ENCODE assay signal across 7 mouse cellular contexts in the genomic region with DNA sequence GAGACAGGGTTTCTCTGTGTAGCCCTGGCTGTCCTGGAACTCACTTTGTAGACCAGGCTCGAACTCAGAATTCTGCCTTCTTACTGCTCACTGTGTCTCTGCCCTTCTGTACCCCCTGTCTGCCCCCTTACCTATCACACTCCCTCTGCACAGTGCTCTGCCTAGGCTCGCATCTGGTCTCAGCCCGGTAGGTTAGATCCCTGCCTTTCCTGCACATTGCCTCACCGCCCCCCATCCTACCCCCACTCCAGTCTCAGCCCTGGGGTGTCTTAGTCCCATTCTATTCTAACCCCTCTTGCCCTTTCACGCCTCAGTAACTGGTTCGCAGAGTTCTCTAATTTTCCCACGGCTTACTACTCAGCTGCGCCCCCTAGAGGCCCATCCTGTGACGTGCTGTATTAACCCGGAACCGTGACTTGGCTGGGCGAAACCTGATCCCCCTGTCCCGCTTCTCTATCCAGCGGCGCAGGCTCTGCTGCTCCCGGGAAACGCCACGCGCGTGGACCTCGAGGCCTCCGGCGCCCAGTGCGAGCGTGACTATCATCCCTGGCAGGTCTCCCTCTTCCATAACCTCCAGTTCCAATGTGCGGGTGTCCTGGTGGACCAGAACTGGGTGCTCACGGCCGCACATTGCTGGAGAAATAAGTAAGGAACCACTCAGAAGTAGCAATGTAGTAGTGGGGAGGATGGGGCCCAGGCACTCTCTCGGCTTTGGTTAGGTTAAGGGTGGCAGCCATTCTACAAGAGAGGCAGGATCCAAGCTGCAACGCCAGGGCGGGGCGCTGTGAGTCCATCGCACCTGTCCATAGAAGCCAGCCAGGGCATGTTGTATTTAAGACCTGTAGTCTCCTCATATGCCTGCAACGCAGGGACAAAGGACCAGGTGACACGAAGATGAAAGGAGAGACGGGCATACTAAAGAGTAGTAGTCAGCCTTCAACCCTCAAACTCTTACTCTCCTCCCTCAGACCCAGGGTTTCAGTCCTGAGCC. TPM values are rescaled to one million over a fixed set of nuclear protein-coding genes. Genes with fewer than 3 reads are reported as not detected.
DNase-seq lines count a peak whose midpoint lies in the region; ATAC-seq lines count a peak whose summit lies in the region.

No protein-coding gene starts in this region.

- H3K36me3 ChIP-seq in intestine, embryonic 16.5 days (ENCODE audit: control insufficient read depth, insufficient read depth, low read length), result no peaks in the 10 kb centered on the region
- no peaks in the 10 kb centered on the region for H3K36me3 ChIP-seq in limb, embryonic 13.5 days
- no peaks in the 10 kb centered on the region for H3K36me3 ChIP-seq in midbrain, embryonic 15.5 days (replicated peaks)

- H3K27ac ChIP-seq in intestine, embryonic 16.5 days (ENCODE audit: low read length), result no peak overlapping the region
- H3K27ac ChIP-seq in limb, embryonic 13.5 days, result no peak overlapping the region
- H3K27ac ChIP-seq in midbrain, embryonic 15.5 days, result no peak overlapping the region

- H3K9ac ChIP-seq in intestine, embryonic 16.5 days (ENCODE audit: low read depth, low read length), result peak overlapping the region; percentile 62
- H3K9ac ChIP-seq in limb, embryonic 13.5 days, result no peak overlapping the region
- peak overlapping the region; percentile 48 for H3K9ac ChIP-seq in midbrain, embryonic 15.5 days

- peak overlapping the region; percentile 41 for H3K4me3 ChIP-seq in intestine, embryonic 16.5 days (ENCODE audit: low read length)
- H3K4me3 ChIP-seq in limb, embryonic 13.5 days, result peak overlapping the region; percentile 33
- H3K4me3 ChIP-seq in midbrain, embryonic 15.5 days, result peak overlapping the region; percentile 35

- H3K4me1 ChIP-seq in intestine, embryonic 16.5 days (ENCODE audit: control insufficient read depth, insufficient read depth, low read length), result peaks cover 9% of the 10 kb centered on the region; the same call in 1 of the 2 replicates
- peaks cover 9% of the 10 kb centered on the region for H3K4me1 ChIP-seq in limb, embryonic 13.5 days
- H3K4me1 ChIP-seq in midbrain, embryonic 15.5 days, result peaks cover 7% of the 10 kb centered on the region

- peak; percentile 67 to 71 for DNase-seq in adrenal gland, adult 18-20 months (ENCODE audit: low spot score in 2 of 2)
- peak; percentile 87 for DNase-seq in embryo, embryonic 10 days (ENCODE audit: low spot score)
- DNase-seq in spleen, postnatal 10 days (ENCODE audit: low spot score in 2 of 2), result peak; percentile 53 to 80

- peaks cover 5% of the 10 kb centered on the region; the same call in 1 of the 2 replicates for H3K27me3 ChIP-seq in intestine, embryonic 16.5 days (replicated peaks; ENCODE audit: control insufficient read depth, insufficient read depth, low read length)
- H3K27me3 ChIP-seq in limb, embryonic 13.5 days, result peaks cover 21% of the 10 kb centered on the region
- peaks cover 6% of the 10 kb centered on the region; the same call in 1 of the 2 replicates for H3K27me3 ChIP-seq in midbrain, embryonic 15.5 days (replicated peaks)

- H3K9me3 ChIP-seq in intestine, embryonic 16.5 days (ENCODE audit: control insufficient read depth, low read length), result no peaks in the 10 kb centered on the region
- no peaks in the 10 kb centered on the region for H3K9me3 ChIP-seq in limb, embryonic 13.5 days
- no peaks in the 10 kb centered on the region for H3K9me3 ChIP-seq in midbrain, embryonic 15.5 days

- peak overlapping the region; percentile 87 for H3K4me2 ChIP-seq in intestine, embryonic 16.5 days (ENCODE audit: low read depth, low read length)
- H3K4me2 ChIP-seq in limb, embryonic 13.5 days (replicated peaks), result peak overlapping the region; percentile 66
- H3K4me2 ChIP-seq in midbrain, embryonic 15.5 days, result peak overlapping the region; percentile 72

- 8% methylated on average over 36 of the region's 36 CpGs for WGBS in intestine, embryonic 16.5 days
- WGBS in limb, embryonic 13.5 days, result 7% methylated on average over 36 of the region's 36 CpGs
- 8% methylated on average over 36 of the region's 36 CpGs for WGBS in midbrain, embryonic 15.5 days

- ATAC-seq in granulocyte monocyte progenitor cell, adult 5-6 weeks (replicated peaks; ENCODE audit: poor library complexity, severe bottlenecking), result peak; percentile 90
- ATAC-seq in intestine, embryonic 16.5 days, result peak; percentile 85
- peak; percentile 86 for ATAC-seq in limb, embryonic 13.5 days (ENCODE audit: low FRiP score, low read depth)
- ATAC-seq in midbrain, embryonic 15.5 days (replicated peaks), result peak; percentile 76

RNA-seq across cellular contexts. Expression of gene Klk10, which starts 1.7 kb away (rescaled TPM):
- under 1 TPM; 0.36 to 0.86 TPM for total RNA-seq in adrenal gland, adult 18-20 months (2021)
- not detected in 2 replicates for total RNA-seq in granulocyte monocyte progenitor cell, adult 5-6 weeks (2014; fragmentation: Nextera tagmentation)
- total RNA-seq in granulocyte monocyte progenitor cell, adult 5-6 weeks (2017), result not detected in 2 replicates
- 2.5 and 6.3 TPM in 2 replicates for polyA plus RNA-seq in intestine, embryonic 16.5 days (2015; fragmentation: Nextera tagmentation; extraction: Ambion mirVana)
- polyA plus RNA-seq in limb, embryonic 13.5 days (2015; fragmentation: Nextera tagmentation; extraction: Ambion mirVana), result 2.0 and 2.1 TPM in 2 replicates
- 0.12 and 0.17 TPM in 2 replicates for polyA plus RNA-seq in midbrain, embryonic 15.5 days (2015; fragmentation: Nextera tagmentation; extraction: Ambion mirVana)

RNA-seq across cellular contexts. Expression of gene Klk11, which starts 8.2 kb away (rescaled TPM):
- total RNA-seq in adrenal gland, adult 18-20 months (2021), result not detected
- total RNA-seq in granulocyte monocyte progenitor cell, adult 5-6 weeks (2014; fragmentation: Nextera tagmentation), result not detected in 2 replicates
- not detected in 2 replicates for total RNA-seq in granulocyte monocyte progenitor cell, adult 5-6 weeks (2017)
- 0.75 and 1.7 TPM in 2 replicates for polyA plus RNA-seq in intestine, embryonic 16.5 days (2015; fragmentation: Nextera tagmentation; extraction: Ambion mirVana)
- 0.27 and 0.70 TPM in 2 replicates for polyA plus RNA-seq in limb, embryonic 13.5 days (2015; fragmentation: Nextera tagmentation; extraction: Ambion mirVana)
- 0.17 TPM in 1 of 2 replicates, not detected in the other for polyA plus RNA-seq in midbrain, embryonic 15.5 days (2015; fragmentation: Nextera tagmentation; extraction: Ambion mirVana)

RNA-seq across cellular contexts. Expression of gene Klk9, which starts 9.1 kb away (rescaled TPM):
- total RNA-seq in adrenal gland, adult 18-20 months (2021), result not detected
- not detected in 2 replicates for total RNA-seq in granulocyte monocyte progenitor cell, adult 5-6 weeks (2014; fragmentation: Nextera tagmentation)
- total RNA-seq in granulocyte monocyte progenitor cell, adult 5-6 weeks (2017), result not detected in 2 replicates
- polyA plus RNA-seq in intestine, embryonic 16.5 days (2015; fragmentation: Nextera tagmentation; extraction: Ambion mirVana), result 0.15 TPM in 1 of 2 replicates, not detected in the other
- polyA plus RNA-seq in limb, embryonic 13.5 days (2015; fragmentation: Nextera tagmentation; extraction: Ambion mirVana), result 0.38 and 0.55 TPM in 2 replicates
- polyA plus RNA-seq in midbrain, embryonic 15.5 days (2015; fragmentation: Nextera tagmentation; extraction: Ambion mirVana), result 0.12 and 0.27 TPM in 2 replicates

RNA-seq across cellular contexts. Expression of gene Klk12, which starts 13.9 kb away (rescaled TPM):
- not detected for total RNA-seq in adrenal gland, adult 18-20 months (2021)
- total RNA-seq in granulocyte monocyte progenitor cell, adult 5-6 weeks (2014; fragmentation: Nextera tagmentation), result not detected in 2 replicates
- not detected in 2 replicates for total RNA-seq in granulocyte monocyte progenitor cell, adult 5-6 weeks (2017)
- not detected in 2 replicates for polyA plus RNA-seq in intestine, embryonic 16.5 days (2015; fragmentation: Nextera tagmentation; extraction: Ambion mirVana)
- polyA plus RNA-seq in limb, embryonic 13.5 days (2015; fragmentation: Nextera tagmentation; extraction: Ambion mirVana), result not detected in 2 replicates
- polyA plus RNA-seq in midbrain, embryonic 15.5 days (2015; fragmentation: Nextera tagmentation; extraction: Ambion mirVana), result not detected in 2 replicates

RNA-seq across cellular contexts. Expression of gene Klk8, which starts 14.8 kb away (rescaled TPM):
- total RNA-seq in adrenal gland, adult 18-20 months (2021), result 1 to 10 TPM; 2.9 to 4.9 TPM
- 19.5 and 25.4 TPM in 2 replicates for total RNA-seq in granulocyte monocyte progenitor cell, adult 5-6 weeks (2014; fragmentation: Nextera tagmentation)
- total RNA-seq in granulocyte monocyte progenitor cell, adult 5-6 weeks (2017), result 10.8 and 11.1 TPM in 2 replicates
- polyA plus RNA-seq in intestine, embryonic 16.5 days (2015; fragmentation: Nextera tagmentation; extraction: Ambion mirVana), result 9.4 and 12.9 TPM in 2 replicates
- polyA plus RNA-seq in limb, embryonic 13.5 days (2015; fragmentation: Nextera tagmentation; extraction: Ambion mirVana), result 16.8 and 19.0 TPM in 2 replicates
- 7.3 and 10.0 TPM in 2 replicates for polyA plus RNA-seq in midbrain, embryonic 15.5 days (2015; fragmentation: Nextera tagmentation; extraction: Ambion mirVana)
